Mouse (Mus musculus) liver, embryonic 12.5 days (tissue): ENCODE measurements around the gene Ildr2. TPM values are rescaled to one million over a fixed set of nuclear protein-coding genes. Genes with fewer than 3 reads are reported as not detected.

ENCODE experiments used
- ATAC-seq: fragments of 200-750 bp; cut with Nextera tagmentation; 2 replicates; pipeline ENCODE4 v1.8.0; 2017; ENCODE audit warnings: moderate number of reproducible peaks, mild to moderate bottlenecking, moderate library complexity
- H3K27ac ChIP-seq: fragments of 300-500 bp; sonication (generic); 2 replicates; pipeline ENCODE4 v1.5.1; 2016; ENCODE audit warnings: mild to moderate bottlenecking
- H3K27me3 ChIP-seq: fragments of 300-500 bp; sonication (generic); replicated peaks from 2 replicates; pipeline ENCODE4 v1.6.1; 2016; ENCODE audit warnings: mild to moderate bottlenecking, moderate library complexity
- H3K36me3 ChIP-seq: fragments of 300-500 bp; sonication (generic); 2 replicates; pipeline ENCODE4 v1.6.1; 2016; ENCODE audit warnings: mild to moderate bottlenecking, moderate library complexity
- H3K4me1 ChIP-seq: fragments of 300-500 bp; sonication (generic); 2 replicates; pipeline ENCODE4 v1.6.1; 2016
- H3K4me2 ChIP-seq: fragments of 300-500 bp; sonication (generic); 2 replicates; pipeline ENCODE4 v1.6.1; 2016; ENCODE audit warnings: mild to moderate bottlenecking, moderate library complexity
- H3K4me3 ChIP-seq: fragments of 300-500 bp; sonication (generic); 2 replicates; pipeline ENCODE4 v1.5.1; 2016; ENCODE audit warnings: mild to moderate bottlenecking, moderate library complexity
- H3K9ac ChIP-seq: fragments of 300-500 bp; sonication (generic); 2 replicates; pipeline ENCODE4 v1.6.1; 2016; ENCODE audit warnings: mild to moderate bottlenecking, moderate library complexity
- H3K9me3 ChIP-seq: fragments of 300-500 bp; sonication (generic); replicated peaks from 2 replicates; pipeline ENCODE4 v1.6.1; 2016; ENCODE audit warnings: mild to moderate bottlenecking, moderate library complexity
- WGBS: fragments of 180-500 bp; shearing (Covaris S2); methylation state at CpG from one replicate; pipeline ENCODE4 v1.1.7; 2016; ENCODE audit not compliant: insufficient replicate concordance; 5-methylcytosine and 5-hydroxymethylcytosine counted together
- polyA plus RNA-seq: library from polyadenylated mRNA; unstranded; fragments of >200 nt; fragmentation: Nextera tagmentation; extraction: Ambion mirVana; gene quantifications from 2 replicates; pipeline ENCODE4 v1.2.1, GENCODE M21; 2016

Ildr2 gene
- polyA plus RNA-seq, 1 experiment from 2014 or later, result 0.12 TPM

DNA sequence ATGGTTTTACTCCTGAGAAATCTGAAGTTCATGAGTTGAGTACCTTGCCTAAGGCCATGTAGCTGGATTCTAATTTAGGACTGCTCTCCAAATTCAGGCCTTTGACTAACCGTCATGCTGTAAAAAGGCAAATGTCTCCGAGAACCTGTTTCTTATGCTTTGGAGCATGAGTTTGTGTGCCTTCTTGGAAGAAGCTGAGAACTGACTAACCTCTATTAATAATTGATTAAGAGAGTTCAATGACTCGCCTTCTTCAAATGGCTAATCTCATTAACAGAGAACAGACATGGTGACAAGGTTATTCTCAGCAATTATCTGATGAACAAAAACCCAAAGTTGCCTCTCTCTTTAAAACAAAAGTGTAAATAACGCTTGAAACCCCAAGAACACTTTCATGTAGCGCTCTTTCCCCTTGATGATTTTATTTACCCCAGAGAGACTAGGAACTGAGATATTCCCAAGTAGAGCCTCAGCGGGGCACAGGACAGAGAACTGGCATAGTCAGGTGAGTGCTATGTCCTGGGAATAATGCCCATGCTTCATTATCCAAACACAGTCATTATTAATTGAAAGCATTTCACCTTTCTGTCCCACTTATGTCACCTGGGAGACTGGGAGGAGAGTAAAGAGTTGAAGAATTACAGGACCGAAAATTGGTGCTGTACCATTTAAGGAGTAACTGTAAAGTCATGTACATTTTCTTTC lies 12.2 kb downstream of the Ildr2 start:
- Histone ChIP-seq H3K27me3 (no peaks in the 10 kb centered on the region), H3K27ac (no peak overlapping the region), H3K9me3 (no peaks in the 10 kb centered on the region), H3K4me3 (no peak overlapping the region), H3K9ac (no peak overlapping the region), H3K36me3 (no peaks in the 10 kb centered on the region), H3K4me2 (no peak overlapping the region), H3K4me1 (no peaks in the 10 kb centered on the region)
- no peak for ATAC-seq
- WGBS, result 73% methylated on average over 7 of the region's 7 CpGs

DNA sequence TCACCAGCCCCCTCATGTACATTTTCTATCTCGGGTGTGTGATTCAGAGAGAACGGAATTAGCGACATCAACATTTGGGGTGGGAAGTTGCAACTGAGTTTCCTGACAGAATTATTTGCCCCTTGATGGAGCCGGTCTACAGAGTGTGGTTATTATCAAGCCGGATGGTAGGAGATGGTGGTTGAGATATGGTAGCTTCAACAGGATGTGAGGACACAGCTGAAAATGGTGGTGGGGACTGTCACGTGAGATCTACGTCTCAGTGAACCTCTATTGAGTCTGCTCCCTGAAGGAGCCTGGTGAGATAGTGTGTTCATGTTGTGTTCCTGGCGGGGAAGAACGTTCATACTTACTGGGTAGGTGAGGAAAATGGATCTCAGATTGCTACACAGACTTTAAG lies 13.0 kb downstream of the Ildr2 start:
- no peak overlapping the region for H3K9ac ChIP-seq
- H3K4me2 ChIP-seq, result no peak overlapping the region
- WGBS, result 51% methylated on average over 9 of the region's 9 CpGs
- no peak overlapping the region for H3K4me3 ChIP-seq
- H3K9me3 ChIP-seq, result no peaks in the 10 kb centered on the region
- H3K27ac ChIP-seq, result no peak overlapping the region
- ATAC-seq, result no peak
- no peaks in the 10 kb centered on the region for H3K4me1 ChIP-seq
- H3K36me3 ChIP-seq, result no peaks in the 10 kb centered on the region
- H3K27me3 ChIP-seq, result no peaks in the 10 kb centered on the region

DNA sequence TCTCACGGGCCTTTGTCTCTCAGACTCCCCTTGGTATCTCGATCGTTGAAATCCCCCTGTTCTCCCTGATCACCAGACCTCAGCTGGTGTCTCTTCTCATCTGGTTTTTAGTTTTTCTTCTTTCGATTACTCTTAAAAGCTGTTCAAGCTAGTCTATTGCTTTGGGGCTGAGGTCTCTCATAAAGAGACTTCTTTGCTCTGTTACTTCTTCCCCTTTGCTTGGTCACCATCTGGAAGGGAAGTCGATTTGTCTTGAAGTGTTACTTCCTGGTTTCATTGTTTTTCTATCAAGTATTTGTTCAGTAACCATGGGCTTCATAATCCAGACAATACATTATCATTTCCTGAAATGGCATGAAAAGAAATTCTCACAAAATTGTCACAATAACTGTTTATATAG lies 14.3 kb downstream of the Ildr2 start:
- no peaks in the 10 kb centered on the region for H3K36me3 ChIP-seq
- no peak overlapping the region for H3K27ac ChIP-seq
- ATAC-seq, result no peak
- no peaks in the 10 kb centered on the region for H3K9me3 ChIP-seq
- H3K4me3 ChIP-seq, result no peak overlapping the region
- WGBS, result 65% methylated on average over 5 of the region's 5 CpGs
- no peaks in the 10 kb centered on the region for H3K27me3 ChIP-seq
- H3K4me1 ChIP-seq, result no peaks in the 10 kb centered on the region
- H3K4me2 ChIP-seq, result no peak overlapping the region
- H3K9ac ChIP-seq, result no peak overlapping the region

DNA sequence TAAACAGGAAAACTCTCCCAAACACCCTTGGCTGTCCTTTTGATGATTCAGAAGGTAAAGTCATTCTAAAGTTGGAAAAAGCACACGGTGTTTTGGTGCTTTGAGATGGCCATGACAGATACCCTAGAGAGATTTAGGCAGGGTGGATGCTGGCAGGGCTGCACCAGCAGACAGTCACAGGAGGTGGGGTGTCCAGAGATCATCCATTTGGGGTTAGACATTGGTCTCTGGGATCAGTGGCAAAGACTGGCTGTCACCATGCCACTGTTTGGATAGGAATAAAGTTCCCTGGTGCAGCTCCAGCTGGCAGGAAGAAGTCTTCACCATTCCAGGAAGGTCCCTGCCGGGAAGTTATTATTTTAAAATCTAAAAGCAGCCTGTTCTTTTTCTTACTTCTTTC lies 24.8 kb downstream of the Ildr2 start:
- 47% methylated on average over 2 of the region's 2 CpGs for WGBS
- H3K4me3 ChIP-seq, result no peak overlapping the region

DNA sequence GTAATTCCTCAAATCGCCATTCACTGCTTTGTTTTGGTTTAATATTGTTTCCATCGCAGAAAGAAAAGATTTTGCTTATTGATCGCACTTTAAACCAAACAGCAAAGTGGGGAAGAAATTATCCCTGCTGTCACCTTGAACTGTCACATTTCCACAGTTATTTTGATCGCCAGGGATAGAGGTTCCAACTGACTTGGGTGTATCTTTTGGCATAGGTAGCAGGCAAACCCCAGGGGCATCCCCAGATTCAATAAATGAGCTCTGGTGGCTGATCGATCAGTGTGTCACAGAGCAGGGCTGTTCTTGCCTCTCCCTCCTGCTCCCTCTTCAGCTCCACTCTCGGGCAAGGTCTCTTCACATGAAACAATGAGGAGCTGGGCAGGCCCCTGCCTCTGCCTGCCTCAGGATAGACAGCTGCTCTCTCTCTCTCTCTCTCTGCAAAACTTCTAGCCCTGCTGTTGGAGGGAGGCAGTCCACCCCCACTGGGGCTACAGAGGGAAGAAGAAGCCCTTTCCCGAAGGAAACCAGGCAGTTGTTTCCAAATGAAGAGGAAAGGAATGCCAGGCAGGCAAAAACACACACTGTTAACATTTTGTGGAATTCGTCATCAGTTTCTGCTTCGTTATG lies 25.8 kb downstream of the Ildr2 start:
- Histone ChIP-seq H3K4me2 (no peak overlapping the region), H3K27ac (no peak overlapping the region), H3K9me3 (no peaks in the 10 kb centered on the region), H3K36me3 (no peaks in the 10 kb centered on the region), H3K4me1 (no peaks in the 10 kb centered on the region), H3K9ac (no peak overlapping the region), H3K4me3 (no peak overlapping the region), H3K27me3 (peaks cover 23% of the 10 kb centered on the region)
- no peak for ATAC-seq
- WGBS, result 42% methylated on average over 9 of the region's 9 CpGs

More for the DNA sequence above, 24.8 kb downstream of the Ildr2 start:
- peaks cover 23% of the 10 kb centered on the region for H3K27me3 ChIP-seq
- ATAC-seq, result no peak
- H3K27ac ChIP-seq, result no peak overlapping the region
- no peaks in the 10 kb centered on the region for H3K4me1 ChIP-seq
- no peak overlapping the region for H3K4me2 ChIP-seq
- H3K36me3 ChIP-seq, result no peaks in the 10 kb centered on the region
- no peak overlapping the region for H3K9ac ChIP-seq
- no peaks in the 10 kb centered on the region for H3K9me3 ChIP-seq

DNA sequence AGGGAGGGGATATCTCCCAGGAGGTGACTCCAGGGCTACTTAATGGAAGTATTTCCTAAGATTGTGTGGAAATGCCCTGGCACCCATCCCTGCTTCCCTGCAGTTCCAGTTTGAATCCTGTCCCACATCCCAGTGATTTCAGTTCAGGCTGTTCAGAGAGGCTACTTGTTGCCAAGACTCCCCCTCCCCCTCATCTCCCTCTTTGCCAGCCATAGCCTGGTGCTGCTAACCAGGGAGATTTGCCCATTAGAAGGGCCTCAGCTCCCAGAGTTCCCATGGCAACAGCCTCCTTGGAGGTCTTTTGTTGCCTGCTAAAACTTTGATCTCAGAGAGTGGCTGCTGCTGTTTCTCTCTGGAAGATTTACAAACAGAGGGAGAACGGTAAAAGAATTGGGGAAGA lies 26.6 kb downstream of the Ildr2 start:
- no peak for ATAC-seq
- Histone ChIP-seq H3K27me3 (peaks cover 23% of the 10 kb centered on the region), H3K4me3 (no peak overlapping the region), H3K4me1 (no peaks in the 10 kb centered on the region), H3K4me2 (no peak overlapping the region), H3K9ac (no peak overlapping the region), H3K36me3 (no peaks in the 10 kb centered on the region), H3K9me3 (no peaks in the 10 kb centered on the region), H3K27ac (no peak overlapping the region)
- 10% methylated on average over 1 of the region's 1 CpGs for WGBS

DNA sequence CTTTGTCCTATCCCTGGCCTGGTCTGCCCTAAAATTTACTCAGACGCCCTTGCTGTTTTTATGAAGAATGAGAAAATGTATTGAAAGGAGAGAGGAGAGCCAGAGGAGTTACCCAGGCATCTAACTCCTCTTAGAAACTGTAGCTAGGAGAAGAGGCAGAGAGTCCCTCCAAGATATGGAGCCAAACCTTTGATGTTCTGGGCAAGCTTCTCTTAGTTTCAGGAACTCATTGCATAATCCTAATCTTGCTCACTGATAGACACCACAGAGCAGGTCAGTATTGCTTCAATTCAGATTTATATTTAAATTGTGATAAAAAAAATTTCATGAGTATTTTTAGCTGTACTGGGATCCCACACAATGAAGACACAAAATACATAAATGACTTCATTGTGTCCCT lies 27.3 kb downstream of the Ildr2 start:
- no peak overlapping the region for H3K4me2 ChIP-seq
- ATAC-seq, result no peak
- 46% methylated on average over 1 of the region's 1 CpGs for WGBS
- peaks cover 23% of the 10 kb centered on the region for H3K27me3 ChIP-seq
- no peak overlapping the region for H3K27ac ChIP-seq
- no peak overlapping the region for H3K4me3 ChIP-seq
- H3K4me1 ChIP-seq, result no peaks in the 10 kb centered on the region
- H3K36me3 ChIP-seq, result no peaks in the 10 kb centered on the region
- H3K9me3 ChIP-seq, result no peaks in the 10 kb centered on the region
- no peak overlapping the region for H3K9ac ChIP-seq

DNA sequence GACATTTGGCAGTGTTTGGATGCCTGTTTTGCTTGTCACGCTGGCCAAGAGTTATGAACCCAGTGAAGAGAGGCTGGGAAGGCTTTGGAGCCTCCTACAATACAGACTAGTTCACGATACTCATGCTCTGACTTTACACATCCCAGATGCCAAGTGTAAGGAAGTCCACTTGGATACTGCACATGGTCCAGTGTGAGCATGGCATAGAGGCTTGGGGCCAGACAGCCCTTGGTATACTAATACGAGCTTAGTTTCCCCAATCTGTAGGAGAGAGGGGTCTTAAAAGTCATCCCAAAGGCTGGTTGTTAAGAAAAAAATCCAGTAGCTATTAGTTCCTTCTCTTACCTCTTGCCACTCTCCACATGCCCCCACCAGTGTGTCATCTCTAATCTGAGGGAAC lies 27.9 kb downstream of the Ildr2 start:
- Histone ChIP-seq H3K27me3 (peaks cover 23% of the 10 kb centered on the region), H3K4me2 (no peak overlapping the region)

DNA sequence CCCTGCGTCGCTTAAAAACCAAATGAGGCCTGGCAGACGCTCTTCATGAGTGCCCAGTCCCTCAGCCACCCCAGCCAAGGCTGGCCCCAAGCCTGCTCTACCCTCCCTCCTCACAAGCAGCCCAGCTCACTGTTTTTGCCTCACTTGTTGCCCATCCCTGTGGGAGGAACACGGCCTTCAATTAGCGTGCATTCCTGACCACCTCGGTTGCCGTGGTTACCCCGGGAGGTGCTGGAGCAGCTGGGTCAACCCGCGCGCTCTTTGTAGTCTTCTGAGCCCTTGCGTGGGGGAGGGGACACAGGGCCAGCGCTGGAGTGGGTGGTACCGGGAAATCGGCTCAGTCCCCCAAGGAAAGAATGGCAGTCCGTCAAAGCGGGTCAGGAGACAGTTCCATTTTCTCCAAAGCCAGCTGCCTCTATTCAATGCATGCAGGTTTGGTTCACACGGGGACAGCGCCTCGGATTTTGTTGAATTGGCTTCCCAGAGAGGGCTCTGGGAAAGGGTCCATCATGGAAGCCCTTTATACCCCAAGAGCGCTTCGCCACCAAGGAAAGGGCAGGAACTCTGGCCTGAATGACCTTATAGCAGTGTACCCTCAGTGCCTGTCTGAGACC lies 28.8 kb downstream of the Ildr2 start:
- H3K4me2 ChIP-seq, result peak overlapping the region; percentile 10; the same call in 1 of the 2 replicates

More for the DNA sequence above, 27.9 kb downstream of the Ildr2 start:
- ATAC-seq, result no peak
- no peaks in the 10 kb centered on the region for H3K4me1 ChIP-seq
- no peak overlapping the region for H3K4me3 ChIP-seq
- no peak overlapping the region for H3K27ac ChIP-seq
- H3K9ac ChIP-seq, result no peak overlapping the region
- no peaks in the 10 kb centered on the region for H3K36me3 ChIP-seq
- no peaks in the 10 kb centered on the region for H3K9me3 ChIP-seq
- 55% methylated on average over 3 of the region's 3 CpGs for WGBS

DNA sequence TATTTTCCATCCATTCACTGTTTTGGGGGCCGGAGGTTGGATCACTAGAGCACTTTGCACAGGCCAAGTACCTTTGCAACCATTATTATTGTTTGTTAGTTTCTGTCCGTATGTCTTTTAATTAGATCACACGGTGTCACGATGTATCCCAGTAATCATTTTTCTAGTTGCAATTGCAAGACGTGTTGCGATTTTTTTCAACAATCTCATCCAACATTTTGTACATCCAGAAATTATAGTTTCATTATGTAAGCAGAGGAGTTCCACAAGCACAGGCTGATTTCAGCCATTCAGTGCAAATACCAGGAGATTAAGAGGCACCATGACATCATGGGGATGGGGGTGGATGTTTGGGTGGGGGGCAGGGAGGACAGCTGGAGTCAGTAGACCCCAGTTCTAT lies 29.5 kb downstream of the Ildr2 start:
- ATAC-seq, result no peak
- Histone ChIP-seq H3K36me3 (no peaks in the 10 kb centered on the region), H3K27ac (no peak overlapping the region), H3K9ac (no peak overlapping the region), H3K4me2 (no peak overlapping the region), H3K4me3 (no peak overlapping the region), H3K4me1 (no peaks in the 10 kb centered on the region), H3K9me3 (no peaks in the 10 kb centered on the region), H3K27me3 (peaks cover 23% of the 10 kb centered on the region)
- 79% methylated on average over 6 of the region's 6 CpGs for WGBS

More for the DNA sequence above, 28.8 kb downstream of the Ildr2 start:
- 13% methylated on average over 22 of the region's 22 CpGs for WGBS
- Histone ChIP-seq H3K27ac (no peak overlapping the region), H3K4me3 (no peak overlapping the region), H3K9me3 (no peaks in the 10 kb centered on the region), H3K36me3 (no peaks in the 10 kb centered on the region), H3K27me3 (peaks cover 23% of the 10 kb centered on the region), H3K4me1 (no peaks in the 10 kb centered on the region), H3K9ac (no peak overlapping the region)
- no peak for ATAC-seq

DNA sequence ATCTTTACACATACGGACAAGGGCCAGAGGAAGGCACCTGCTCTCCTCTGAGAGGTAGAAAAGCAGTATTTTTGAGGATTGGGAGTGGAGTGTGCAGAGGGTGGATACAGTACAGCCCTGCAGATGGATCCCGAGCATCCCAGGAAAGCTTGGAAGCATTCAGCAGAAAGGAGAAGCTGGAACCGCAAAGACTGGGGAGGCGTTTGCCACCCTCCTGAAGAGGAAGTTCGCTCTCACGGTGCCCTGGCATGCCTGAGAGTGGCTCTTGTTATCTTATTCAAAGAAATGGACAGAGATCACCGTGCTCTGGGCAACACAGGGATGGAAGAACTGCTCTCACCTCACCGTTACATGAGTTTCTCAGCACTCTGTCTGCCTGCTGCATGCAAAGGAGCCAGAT lies 30.5 kb downstream of the Ildr2 start:
- Histone ChIP-seq H3K4me1 (no peaks in the 10 kb centered on the region), H3K27me3 (peaks cover 23% of the 10 kb centered on the region), H3K4me2 (no peak overlapping the region), H3K4me3 (no peak overlapping the region), H3K9me3 (no peaks in the 10 kb centered on the region), H3K36me3 (no peaks in the 10 kb centered on the region), H3K9ac (no peak overlapping the region), H3K27ac (no peak overlapping the region)
- 54% methylated on average over 8 of the region's 8 CpGs for WGBS
- no peak for ATAC-seq

DNA sequence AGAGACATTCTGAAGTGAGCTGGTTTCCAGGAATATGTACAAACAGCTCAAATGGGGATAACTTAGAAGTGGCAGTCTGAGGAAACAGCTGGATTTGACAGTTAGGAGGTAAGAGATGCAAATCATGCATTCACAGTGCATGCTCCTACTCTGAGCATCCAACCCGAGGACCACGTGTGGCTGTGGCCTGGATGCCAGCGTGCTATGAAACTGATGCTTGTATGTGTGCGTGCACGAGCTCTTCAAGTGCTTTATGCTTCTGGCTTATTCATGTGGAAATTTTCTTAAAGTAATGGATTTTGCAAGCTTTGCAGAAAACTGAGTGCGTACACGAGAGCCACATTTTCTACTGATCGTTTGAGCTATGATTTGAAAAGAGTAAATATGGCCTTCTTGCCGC lies 32.3 kb downstream of the Ildr2 start:
- no peak for ATAC-seq
- H3K27ac ChIP-seq, result no peak overlapping the region
- no peak overlapping the region for H3K4me3 ChIP-seq
- H3K4me2 ChIP-seq, result no peak overlapping the region
- H3K9me3 ChIP-seq, result no peaks in the 10 kb centered on the region
- no peaks in the 10 kb centered on the region for H3K4me1 ChIP-seq
- peaks cover 15% of the 10 kb centered on the region for H3K27me3 ChIP-seq
- no peaks in the 10 kb centered on the region for H3K36me3 ChIP-seq
- H3K9ac ChIP-seq, result no peak overlapping the region
- WGBS, result 78% methylated on average over 9 of the region's 9 CpGs
